ENCODE assay signal across 2 mouse cellular contexts in the genomic region with DNA sequence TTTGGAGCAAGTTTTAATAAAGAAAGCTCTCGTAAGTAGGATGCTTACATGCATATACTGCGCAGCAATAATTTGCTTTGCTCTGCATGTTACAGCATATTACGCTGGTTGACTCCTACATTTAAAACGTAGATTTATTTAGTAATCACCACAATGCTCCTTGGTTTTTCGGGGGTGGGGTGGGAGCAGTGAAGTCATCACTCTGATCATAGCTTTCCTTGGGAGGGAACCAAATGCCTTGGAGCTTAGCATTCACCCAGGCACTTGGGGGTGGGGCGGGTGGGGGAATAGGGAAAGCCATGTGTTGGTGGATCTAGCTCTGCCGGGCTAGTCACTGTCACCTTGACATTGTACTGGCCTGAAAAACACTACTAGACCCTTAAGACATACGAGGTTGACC.
TF ChIP-seq lines count a peak whose summit lies in the region.

No protein-coding gene starts in this region.

TF ChIP-seq in CH12.LX, 34 proteins besides CTCF, POLR2A, EP300 and RAD21:
- TF ChIP-seq PAX5 (IDR thresholded peaks at IDR 0.05; ENCODE audit: low read length) (no peak), SMC3 (IDR thresholded peaks at IDR 0.05; ENCODE audit: low read depth, low read length) (no peak), ZKSCAN1 (IDR thresholded peaks at IDR 0.05; ENCODE audit: borderline replicate concordance, low read depth, low read length) (no peak)

TF ChIP-seq in MEL, 35 proteins besides CTCF, POLR2A, EP300 and RAD21:
- no peak for TF ChIP-seq CHD1 (IDR thresholded peaks at IDR 0.05; ENCODE audit: low read depth, low read length)
- TF ChIP-seq ZKSCAN1 (IDR thresholded peaks at IDR 0.05; ENCODE audit: low read depth, low read length) = no peak
- no peak for TF ChIP-seq RCOR1 (IDR thresholded peaks at IDR 0.05; ENCODE audit: low read depth, low read length)
- TF ChIP-seq KAT2A (conservative IDR thresholded peaks at IDR 0.05; ENCODE audit: low read depth, low read length) = no peak
- TF ChIP-seq SIN3A (IDR thresholded peaks at IDR 0.05; ENCODE audit: low read length) = no peak
- no peak for TF ChIP-seq NELFE (IDR thresholded peaks at IDR 0.05; ENCODE audit: low read depth, low read length)
- no peak for TF ChIP-seq MAZ (IDR thresholded peaks at IDR 0.05; ENCODE audit: low read depth, low read length)
- no peak for TF ChIP-seq UBTF (IDR thresholded peaks at IDR 0.05; ENCODE audit: borderline replicate concordance, insufficient read depth, low read depth, low read length)
- no peak for TF ChIP-seq ZNF384 (IDR thresholded peaks at IDR 0.05; ENCODE audit: low read depth, low read length)
- TF ChIP-seq GATA1 (IDR thresholded peaks at IDR 0.05; ENCODE audit: low read depth, low read length) = no peak
- no peak for TF ChIP-seq HCFC1 (IDR thresholded peaks at IDR 0.05; ENCODE audit: low read depth, low read length)
- no peak for TF ChIP-seq ZMIZ1 (IDR thresholded peaks at IDR 0.05; ENCODE audit: low read depth, low read length)
- no peak for TF ChIP-seq MYC (IDR thresholded peaks at IDR 0.05; ENCODE audit: low read depth, low read length)
- TF ChIP-seq E2F4 (IDR thresholded peaks at IDR 0.05; ENCODE audit: borderline replicate concordance, low read depth, low read length) = no peak
- no peak for TF ChIP-seq SMC3 (IDR thresholded peaks at IDR 0.05; ENCODE audit: low read depth, low read length)
- no peak for TF ChIP-seq CHD2 (IDR thresholded peaks at IDR 0.05; ENCODE audit: low read length)
